Mouse (Mus musculus) erythroblast, embryonic 14.5 days (primary cell): Measurements from ENCODE around the gene Gorab.

ENCODE experiments used
- GATA1 ChIP-seq: IDR thresholded peaks from 2 replicates; pipeline ENCODE4 v1.6.1; 2012; ENCODE audit warnings: low read length, inconsistent platforms, mixed read lengths
- TAL1 ChIP-seq: IDR thresholded peaks from 3 replicates; pipeline ENCODE4 v1.6.1; 2012; ENCODE audit warnings: low read length, inconsistent platforms, mixed read lengths

DNA sequence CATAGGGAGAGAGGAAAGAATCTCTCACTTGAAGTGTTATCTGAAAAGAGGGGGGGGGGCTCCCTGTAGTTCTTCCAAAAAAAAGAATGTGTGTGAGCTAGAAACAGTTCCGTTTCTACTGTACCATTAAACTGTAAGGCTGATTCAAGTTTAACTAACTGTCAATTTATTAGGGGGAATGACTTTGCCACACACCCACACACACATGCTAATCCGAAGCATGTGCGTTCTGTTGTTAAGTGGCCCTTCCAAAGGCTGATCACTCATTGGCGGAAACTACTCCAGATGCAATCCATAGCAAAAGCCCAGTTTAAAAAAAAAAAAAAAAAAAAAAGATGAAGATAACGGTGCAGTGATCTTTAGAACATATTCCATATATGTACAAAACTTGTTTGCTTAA, 42.1 kb downstream of the Gorab start:
- no peak for TF ChIP-seq GATA1
- TF ChIP-seq TAL1: no peak
